9 mouse cellular contexts compared by ENCODE assay signal in the genomic region with DNA sequence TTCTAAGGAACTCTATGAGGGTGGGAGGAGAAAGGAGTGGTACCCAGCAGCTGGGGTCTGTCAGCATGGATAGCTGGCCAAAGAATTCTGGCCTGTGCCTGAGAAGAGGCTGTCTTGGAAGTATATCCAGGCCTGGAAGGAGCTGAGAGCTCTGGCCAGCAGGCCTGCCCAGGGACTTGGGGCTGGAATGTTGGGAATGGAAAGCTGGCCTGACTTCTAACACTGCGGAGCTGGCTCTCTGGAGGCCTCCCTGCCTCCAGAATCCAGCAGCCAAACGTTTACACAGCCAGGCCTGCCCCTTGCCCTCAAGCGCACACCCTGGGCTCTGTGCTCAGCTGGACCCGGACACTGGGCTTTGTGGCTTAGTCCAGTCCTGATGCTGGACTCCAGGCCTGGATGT. TPM values are rescaled to one million over a fixed set of nuclear protein-coding genes. Genes with fewer than 3 reads are reported as not detected.
DNase-seq lines count a peak whose midpoint lies in the region; ATAC-seq and TF ChIP-seq lines count a peak whose summit lies in the region.
"Had no signal": no experiment of that assay in that cellular context is flagged by ENCODE, and none has a peak within 500 bp of the region (broad histone marks: within the 10 kb centered on the region; RNA-seq: fewer than 3 reads in every experiment).

No protein-coding gene starts in this region.

- H3K4me3 ChIP-seq in hindbrain, postnatal 0 days (ENCODE audit: low read length), result no peak overlapping the region
- no peak overlapping the region for H3K4me3 ChIP-seq in hindbrain, embryonic 13.5 days

- no peak overlapping the region for H3K9ac ChIP-seq in hindbrain, postnatal 0 days (replicated peaks; ENCODE audit: low read length)
- H3K9ac ChIP-seq in hindbrain, embryonic 13.5 days, result no peak overlapping the region

- no peak overlapping the region for H3K27ac ChIP-seq in hindbrain, postnatal 0 days
- H3K27ac ChIP-seq in hindbrain, embryonic 13.5 days, result no peak overlapping the region

- H3K9me3 ChIP-seq in hindbrain, postnatal 0 days (ENCODE audit: low read length), result no peaks in the 10 kb centered on the region
- no peaks in the 10 kb centered on the region for H3K9me3 ChIP-seq in hindbrain, embryonic 13.5 days

- H3K36me3 ChIP-seq in hindbrain, postnatal 0 days (ENCODE audit: insufficient read depth, low read length), result no peaks in the 10 kb centered on the region
- H3K36me3 ChIP-seq in hindbrain, embryonic 13.5 days, result peaks cover 11% of the 10 kb centered on the region

- ATAC-seq in hindbrain, postnatal 0 days, result peak; percentile 46
- ATAC-seq in hindbrain, embryonic 13.5 days (ENCODE audit: low FRiP score), result no peak
- ATAC-seq: CD4-positive, CD25-positive, alpha-beta regulatory T cell, adult 4 months had no signal

- H3K4me2 ChIP-seq in hindbrain, postnatal 0 days (ENCODE audit: low read depth, low read length), result no peak overlapping the region
- no peak overlapping the region for H3K4me2 ChIP-seq in hindbrain, embryonic 13.5 days

- no peak for DNase-seq in hindbrain, postnatal 0 days (ENCODE audit: low spot score)
- peak; percentile 99 for DNase-seq in heart, adult 11 months
- DNase-seq in kidney, adult 18-20 months, result peak; percentile 17
- DNase-seq in lung, postnatal 25 days (ENCODE audit: low spot score), result peak; percentile 75
- no peak for DNase-seq in thymus, adult 18-20 months
- DNase-seq in thymus, postnatal 10 days (ENCODE audit: low spot score in 2 of 2), result no peak
- DNase-seq in spleen, postnatal 14 days (ENCODE audit: low spot score in 2 of 2), result no peak

- H3K27me3 ChIP-seq in hindbrain, postnatal 0 days (ENCODE audit: insufficient read depth, low read length), result no peaks in the 10 kb centered on the region
- H3K27me3 ChIP-seq in hindbrain, embryonic 13.5 days, result no peaks in the 10 kb centered on the region

- 0 out of 2 replicates have a peak, but pooled peaks cover 6% of the 10 kb centered on the region for H3K4me1 ChIP-seq in hindbrain, postnatal 0 days (ENCODE audit: insufficient read depth, low read length)
- peaks cover 10% of the 10 kb centered on the region; the same call in 1 of the 2 replicates for H3K4me1 ChIP-seq in hindbrain, embryonic 13.5 days (replicated peaks)

- WGBS in hindbrain, postnatal 0 days, result 58% methylated on average over 4 of the region's 4 CpGs
- WGBS in hindbrain, embryonic 13.5 days, result 80% methylated on average over 4 of the region's 4 CpGs

- TF ChIP-seq CTCF in hindbrain, postnatal 0 days (IDR thresholded peaks at IDR 0.05; ENCODE audit: low read depth), result no peak

RNA-seq across cellular contexts. Expression of a gene that starts 34.5 kb away (rescaled TPM):
- 53.9 and 74.5 TPM in 2 replicates for total RNA-seq in hindbrain, postnatal 0 days (2014; rRNA removed)
- polyA plus RNA-seq in hindbrain, postnatal 0 days (2015; fragmentation: Nextera tagmentation; extraction: Ambion mirVana), result 51.1 and 52.2 TPM in 2 replicates
- polyA plus RNA-seq in hindbrain, embryonic 13.5 days (2015; fragmentation: Nextera tagmentation; extraction: Ambion mirVana), result 53.8 and 76.0 TPM in 2 replicates
- polyA plus RNA-seq: CD4-positive, CD25-positive, alpha-beta regulatory T cell, adult 4 months had no signal

Comparison
In these comparisons a context has a peak if more than half of its experiments do, and no peak if none do; other contexts are left out.
1. DNase-seq: peak in heart, adult 11 months (single experiment), kidney, adult 18-20 months (single experiment) and lung, postnatal 25 days (single experiment); none in hindbrain, postnatal 0 days (single experiment), thymus, adult 18-20 months (0 of 2), thymus, postnatal 10 days (0 of 2) and spleen, postnatal 14 days (0 of 2).